Mouse (Mus musculus) midbrain, embryonic 13.5 days (tissue): ENCODE measurements around the gene Lclat1. TPM values are rescaled to one million over a fixed set of nuclear protein-coding genes. Genes with fewer than 3 reads are reported as not detected.

Experiments
- ATAC-seq: fragments of 200-750 bp; cut with Nextera tagmentation; 2 replicates; pipeline ENCODE4 v1.8.0; 2017; ENCODE audit warnings: mild to moderate bottlenecking, moderate TSS enrichment, moderate library complexity
- H3K27ac ChIP-seq: fragments of 300-500 bp; sonication (generic); 2 replicates; pipeline ENCODE4 v1.5.1; 2015; ENCODE audit warnings: inconsistent platforms, mild to moderate bottlenecking, moderate library complexity
- H3K27me3 ChIP-seq: fragments of 300-500 bp; sonication (generic); 2 replicates; pipeline ENCODE4 v1.6.1; 2015; ENCODE audit warnings: mild to moderate bottlenecking, inconsistent platforms
- H3K36me3 ChIP-seq: fragments of 300-500 bp; sonication (generic); 2 replicates; pipeline ENCODE4 v1.6.1; 2015; ENCODE audit warnings: mild to moderate bottlenecking, inconsistent platforms
- H3K4me1 ChIP-seq: fragments of 300-500 bp; sonication (generic); replicated peaks from 2 replicates; pipeline ENCODE4 v1.6.1; 2015; ENCODE audit warnings: inconsistent platforms
- H3K4me2 ChIP-seq: fragments of 300-500 bp; sonication (generic); replicated peaks from 2 replicates; pipeline ENCODE4 v1.6.1; 2015; ENCODE audit warnings: moderate library complexity, mild to moderate bottlenecking, inconsistent platforms
- H3K4me3 ChIP-seq: fragments of 300-500 bp; sonication (generic); replicated peaks from 2 replicates; pipeline ENCODE4 v1.5.1; 2015; ENCODE audit warnings: mild to moderate bottlenecking, inconsistent platforms
- H3K9ac ChIP-seq: fragments of 300-500 bp; sonication (generic); replicated peaks from 2 replicates; pipeline ENCODE4 v1.6.1; 2015; ENCODE audit warnings: mild to moderate bottlenecking, inconsistent platforms
- H3K9me3 ChIP-seq: fragments of 300-500 bp; sonication (generic); 2 replicates; pipeline ENCODE4 v1.6.1; 2016; ENCODE audit warnings: mild to moderate bottlenecking, inconsistent platforms
- WGBS: fragments of 180-500 bp; shearing (Covaris S2); methylation state at CpG from one replicate; pipeline ENCODE4 v1.1.7; 2015; 5-methylcytosine and 5-hydroxymethylcytosine counted together
- polyA plus RNA-seq: library from polyadenylated mRNA; unstranded; fragments of >200 nt; fragmentation: Nextera tagmentation; extraction: Ambion mirVana; gene quantifications from 2 replicates; pipeline ENCODE4 v1.2.1, GENCODE M21; 2015

Lclat1 gene
- polyA plus RNA-seq, 1 experiment from 2014 or later, result 7.9 TPM

DNA sequence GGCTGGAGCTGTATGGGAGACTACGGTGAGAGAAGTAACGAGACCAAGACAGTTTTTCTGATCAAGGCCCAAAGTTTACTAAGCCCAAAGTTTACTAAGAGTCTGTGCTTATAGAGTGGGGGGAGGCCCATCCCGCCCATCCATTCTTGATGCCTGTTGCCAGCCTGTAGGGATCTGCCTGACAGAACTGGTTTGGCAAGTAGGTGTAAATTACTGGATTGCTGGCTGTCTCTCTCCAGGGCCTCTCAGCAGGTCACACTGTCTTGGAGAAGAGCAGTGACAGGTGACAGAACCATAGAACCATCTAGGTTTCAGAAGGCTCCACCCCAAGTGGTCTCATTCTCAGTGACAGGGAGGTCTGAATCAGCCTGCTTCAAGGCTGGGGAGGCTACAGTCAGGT lies 109.5 kb downstream of the Lclat1 start:
- no peaks in the 10 kb centered on the region for H3K9me3 ChIP-seq
- H3K4me3 ChIP-seq, result no peak overlapping the region
- no peak overlapping the region for H3K9ac ChIP-seq
- 97% methylated on average over 3 of the region's 3 CpGs for WGBS
- no peak for ATAC-seq
- no peak overlapping the region for H3K4me2 ChIP-seq
- H3K36me3 ChIP-seq, result no peaks in the 10 kb centered on the region
- peaks cover 23% of the 10 kb centered on the region for H3K4me1 ChIP-seq
- no peaks in the 10 kb centered on the region for H3K27me3 ChIP-seq
- H3K27ac ChIP-seq, result no peak overlapping the region

DNA sequence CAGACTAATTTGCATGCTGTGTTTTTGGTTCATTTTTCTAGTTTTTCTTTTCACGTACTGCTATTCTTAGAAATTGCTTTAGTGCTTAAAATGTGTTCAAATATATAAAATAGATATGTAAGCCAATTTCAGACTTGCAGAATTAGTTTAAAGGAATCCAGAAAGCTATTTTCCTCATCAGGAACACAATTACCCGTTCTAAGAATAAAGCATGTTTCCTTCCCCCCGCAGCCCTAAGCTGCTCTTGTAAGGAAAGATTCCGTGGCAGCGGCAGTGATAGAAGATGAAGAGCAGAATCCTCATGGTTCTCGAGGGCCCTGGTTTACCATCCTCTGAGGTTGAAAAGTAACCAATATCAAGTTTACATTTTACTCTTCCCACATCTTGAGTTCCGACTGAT lies 113.0 kb downstream of the Lclat1 start:
- no peak overlapping the region for H3K9ac ChIP-seq
- H3K4me3 ChIP-seq, result no peak overlapping the region
- H3K4me1 ChIP-seq, result peaks cover 39% of the 10 kb centered on the region
- no peak overlapping the region for H3K4me2 ChIP-seq
- H3K27ac ChIP-seq, result peak overlapping the region; percentile 27; the same call in 1 of the 2 replicates
- WGBS, result 58% methylated on average over 7 of the region's 7 CpGs
- H3K36me3 ChIP-seq, result no peaks in the 10 kb centered on the region
- ATAC-seq, result no peak
- H3K27me3 ChIP-seq, result no peaks in the 10 kb centered on the region
- H3K9me3 ChIP-seq, result no peaks in the 10 kb centered on the region

DNA sequence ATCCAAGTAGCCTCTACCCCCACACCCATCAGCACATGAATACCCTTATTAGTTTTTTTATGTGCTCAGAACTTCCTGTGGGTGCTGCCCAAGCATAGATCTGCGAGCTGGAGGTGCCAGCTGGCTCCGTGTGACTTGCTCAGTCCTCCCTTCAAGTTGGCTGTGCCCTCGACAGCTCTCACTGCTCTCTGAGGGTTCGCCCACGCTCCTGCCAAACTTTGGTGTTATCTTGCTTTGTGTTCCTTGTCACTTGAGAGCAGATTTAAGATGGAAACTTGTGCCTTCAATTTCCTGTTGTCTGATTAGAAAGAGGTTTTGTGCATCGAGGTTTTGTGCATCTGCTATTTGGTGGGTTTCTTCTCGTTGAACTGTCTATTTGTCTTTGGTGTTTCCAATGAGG lies 114.3 kb downstream of the Lclat1 start:
- no peaks in the 10 kb centered on the region for H3K27me3 ChIP-seq
- no peak overlapping the region for H3K27ac ChIP-seq
- no peak overlapping the region for H3K4me3 ChIP-seq
- no peak overlapping the region for H3K9ac ChIP-seq
- 69% methylated on average over 7 of the region's 7 CpGs for WGBS
- ATAC-seq, result no peak
- no peaks in the 10 kb centered on the region for H3K36me3 ChIP-seq
- peaks cover 48% of the 10 kb centered on the region for H3K4me1 ChIP-seq
- no peak overlapping the region for H3K4me2 ChIP-seq
- no peaks in the 10 kb centered on the region for H3K9me3 ChIP-seq

DNA sequence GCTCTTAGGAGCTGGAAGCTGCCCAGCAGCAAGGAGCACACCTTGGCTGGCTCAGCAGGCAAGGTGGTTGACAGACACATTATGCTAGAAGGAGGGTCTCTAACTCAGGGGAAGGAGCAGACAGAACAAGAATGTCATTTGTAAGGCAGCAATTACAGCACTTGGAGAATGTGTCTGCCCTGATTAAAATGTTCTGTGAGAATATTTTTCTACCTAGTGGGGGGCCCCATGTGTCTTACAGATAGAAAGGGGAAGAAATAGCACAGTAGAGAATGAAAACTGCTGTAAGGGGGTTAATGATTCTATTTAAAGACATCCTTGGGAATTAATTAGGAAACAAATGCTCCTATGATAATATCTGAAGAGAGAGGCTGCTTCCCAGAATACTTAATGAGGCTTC lies 117.7 kb downstream of the Lclat1 start:
- no peaks in the 10 kb centered on the region for H3K36me3 ChIP-seq
- no peak overlapping the region for H3K9ac ChIP-seq
- peaks cover 38% of the 10 kb centered on the region for H3K4me1 ChIP-seq
- H3K4me2 ChIP-seq, result no peak overlapping the region
- no peaks in the 10 kb centered on the region for H3K27me3 ChIP-seq
- peak; percentile 31; the same call in 1 of the 2 replicates for ATAC-seq
- H3K4me3 ChIP-seq, result no peak overlapping the region
- peak overlapping the region; percentile 81 for H3K27ac ChIP-seq
- no peaks in the 10 kb centered on the region for H3K9me3 ChIP-seq

DNA sequence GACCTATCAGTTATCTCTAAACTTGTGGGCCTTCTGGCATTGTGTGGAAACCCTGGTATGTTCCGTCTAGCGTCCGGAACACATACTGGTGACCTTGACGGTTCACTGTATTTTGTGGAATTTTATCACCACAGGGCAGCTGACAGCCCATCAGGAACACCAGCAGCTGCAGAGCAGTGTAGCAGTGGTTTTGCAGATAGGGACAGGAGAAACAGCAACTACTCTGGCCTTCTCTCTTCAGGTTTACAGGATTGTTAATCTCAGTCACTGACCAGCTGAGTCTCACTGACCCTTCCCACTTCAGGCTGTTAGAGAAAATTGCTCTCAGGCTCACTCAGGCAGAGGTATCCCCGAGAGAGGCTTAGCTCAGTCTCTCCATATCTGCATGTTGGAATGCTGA lies 118.2 kb downstream of the Lclat1 start:
- H3K4me2 ChIP-seq, result no peak overlapping the region
- 27% methylated on average over 5 of the region's 5 CpGs for WGBS
- H3K9me3 ChIP-seq, result no peaks in the 10 kb centered on the region
- peaks cover 34% of the 10 kb centered on the region for H3K4me1 ChIP-seq
- no peak overlapping the region for H3K4me3 ChIP-seq
- peak overlapping the region; percentile 79 for H3K27ac ChIP-seq
- peak; percentile 60 for ATAC-seq
- H3K27me3 ChIP-seq, result no peaks in the 10 kb centered on the region
- H3K9ac ChIP-seq, result no peak overlapping the region
- no peaks in the 10 kb centered on the region for H3K36me3 ChIP-seq

DNA sequence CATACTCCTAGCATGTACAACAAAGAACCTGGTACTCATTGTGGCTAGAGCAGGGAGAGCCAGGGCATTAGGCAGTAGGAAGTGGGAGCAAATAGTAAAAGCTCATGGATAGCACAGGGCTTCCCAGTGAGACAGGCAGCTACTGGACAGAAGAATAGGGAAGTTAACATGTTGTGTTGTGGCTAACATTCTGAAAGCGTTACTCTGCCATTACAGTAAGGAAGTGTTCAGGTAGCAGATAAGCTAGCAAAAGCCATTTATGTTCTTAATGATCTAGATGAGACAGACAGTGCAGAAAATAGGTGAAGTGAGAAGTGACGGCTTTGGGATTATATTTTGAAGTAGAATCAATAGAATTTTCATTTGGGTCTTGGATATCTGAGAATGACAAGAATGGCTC lies 118.8 kb downstream of the Lclat1 start:
- ATAC-seq, result no peak
- no peak overlapping the region for H3K4me2 ChIP-seq
- no peaks in the 10 kb centered on the region for H3K27me3 ChIP-seq
- H3K4me3 ChIP-seq, result no peak overlapping the region
- H3K27ac ChIP-seq, result peak overlapping the region; percentile 79
- 90% methylated on average over 2 of the region's 2 CpGs for WGBS
- H3K9ac ChIP-seq, result no peak overlapping the region
- H3K4me1 ChIP-seq, result peaks cover 28% of the 10 kb centered on the region
- no peaks in the 10 kb centered on the region for H3K36me3 ChIP-seq
- H3K9me3 ChIP-seq, result no peaks in the 10 kb centered on the region

DNA sequence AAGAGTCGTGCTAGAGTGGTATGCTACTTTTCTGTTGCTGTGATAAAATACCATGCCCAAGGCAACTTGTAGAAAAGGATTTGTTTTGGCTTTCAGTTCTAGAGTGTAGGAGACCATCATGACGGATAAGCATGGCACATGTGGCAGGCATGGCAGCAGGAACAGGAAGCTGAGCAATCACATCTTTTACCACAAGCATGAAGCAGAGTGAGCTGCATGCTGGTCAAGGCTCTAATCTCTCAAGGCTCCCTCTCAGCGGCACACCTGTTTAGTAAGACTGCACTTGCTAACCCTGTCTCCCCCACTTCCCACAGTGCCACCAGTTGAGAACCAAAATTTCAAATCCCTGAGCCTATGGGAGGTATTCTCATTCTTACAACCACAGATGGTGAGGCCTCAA lies 119.6 kb downstream of the Lclat1 start:
- H3K9me3 ChIP-seq, result no peaks in the 10 kb centered on the region
- no peak for ATAC-seq
- peaks cover 24% of the 10 kb centered on the region for H3K4me1 ChIP-seq
- H3K4me3 ChIP-seq, result no peak overlapping the region
- H3K36me3 ChIP-seq, result no peaks in the 10 kb centered on the region
- H3K27ac ChIP-seq, result no peak overlapping the region
- 91% methylated on average over 3 of the region's 3 CpGs for WGBS
- H3K9ac ChIP-seq, result no peak overlapping the region
- no peak overlapping the region for H3K4me2 ChIP-seq
- no peaks in the 10 kb centered on the region for H3K27me3 ChIP-seq

DNA sequence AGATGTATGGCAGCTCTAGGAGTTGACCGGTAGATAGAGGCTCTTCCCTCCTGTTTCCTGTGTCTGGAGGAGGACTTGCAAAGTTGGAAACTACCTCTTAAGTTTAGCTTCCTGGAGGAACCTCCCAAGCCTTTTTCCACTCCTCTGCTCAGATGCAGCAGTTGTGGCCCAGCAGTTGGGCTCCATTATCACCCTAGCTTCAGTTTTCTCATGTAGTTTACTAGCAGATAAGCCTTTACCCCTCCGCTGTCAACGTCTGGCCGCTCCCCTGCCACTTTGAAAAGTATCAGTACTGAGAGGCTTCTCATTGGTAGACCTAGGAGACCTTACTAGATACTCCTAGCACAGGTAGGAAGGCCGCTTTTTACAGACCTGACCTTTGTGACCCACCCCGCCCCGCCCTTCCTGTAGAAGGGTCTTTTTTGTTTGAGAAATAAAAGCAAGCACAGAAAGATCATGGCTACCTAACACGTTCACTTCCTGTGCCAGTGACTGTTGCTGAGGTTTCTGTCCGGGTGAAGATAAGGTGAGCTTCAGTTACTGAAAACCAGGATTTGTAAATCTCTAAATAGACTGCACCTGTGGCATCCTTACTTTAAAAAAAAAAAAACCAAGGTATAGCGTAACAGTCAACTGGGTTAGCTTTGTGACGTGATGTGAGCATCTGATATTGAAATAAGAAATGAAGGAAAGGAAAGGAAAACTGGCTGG lies 121.8 kb downstream of the Lclat1 start:
- H3K4me2 ChIP-seq, result no peak overlapping the region
- H3K4me1 ChIP-seq, result peaks cover 19% of the 10 kb centered on the region
- no peak overlapping the region for H3K27ac ChIP-seq
- no peaks in the 10 kb centered on the region for H3K36me3 ChIP-seq
- no peak overlapping the region for H3K4me3 ChIP-seq
- ATAC-seq, result no peak
- no peaks in the 10 kb centered on the region for H3K27me3 ChIP-seq
- WGBS, result 91% methylated on average over 11 of the region's 11 CpGs
- H3K9ac ChIP-seq, result no peak overlapping the region
- H3K9me3 ChIP-seq, result no peaks in the 10 kb centered on the region

DNA sequence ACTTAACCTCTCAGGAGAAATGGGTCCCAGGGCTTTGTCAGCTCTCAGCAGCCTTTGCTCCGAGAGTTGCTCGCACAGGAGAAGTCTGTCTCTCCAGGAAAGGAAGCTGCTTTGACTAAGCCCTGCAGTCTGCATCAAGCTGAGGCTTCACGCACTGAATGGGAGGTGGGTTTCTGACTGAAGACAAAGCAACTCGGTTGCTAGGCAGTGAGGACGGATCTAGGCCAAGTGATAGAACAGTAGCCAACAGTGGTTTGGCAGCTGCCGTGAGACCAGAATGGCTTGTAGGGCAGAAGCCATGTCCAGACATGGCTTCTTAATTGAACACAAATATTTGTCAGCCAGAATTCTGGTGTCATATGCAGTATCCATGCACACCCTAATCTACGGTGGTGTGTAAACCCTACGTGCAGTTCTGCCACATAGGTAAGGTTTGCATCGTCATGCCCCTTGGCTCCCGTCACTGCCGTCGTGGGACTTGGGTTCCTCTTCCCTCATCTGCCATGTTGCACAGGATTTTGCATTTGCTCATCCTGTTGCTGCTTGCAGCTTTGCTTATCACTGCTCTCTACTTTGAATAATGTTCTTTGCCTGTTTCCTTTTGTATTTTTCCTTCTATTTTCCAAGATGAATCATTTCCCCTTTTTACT lies 122.7 kb downstream of the Lclat1 start:
- peak; percentile 55; the same call in 1 of the 2 replicates for ATAC-seq
- WGBS, result 68% methylated on average over 12 of the region's 12 CpGs
- no peaks in the 10 kb centered on the region for H3K27me3 ChIP-seq
- no peak overlapping the region for H3K27ac ChIP-seq
- H3K9ac ChIP-seq, result no peak overlapping the region
- H3K36me3 ChIP-seq, result no peaks in the 10 kb centered on the region
- no peaks in the 10 kb centered on the region for H3K9me3 ChIP-seq
- H3K4me2 ChIP-seq, result no peak overlapping the region
- H3K4me3 ChIP-seq, result no peak overlapping the region
- H3K4me1 ChIP-seq, result peaks cover 12% of the 10 kb centered on the region

DNA sequence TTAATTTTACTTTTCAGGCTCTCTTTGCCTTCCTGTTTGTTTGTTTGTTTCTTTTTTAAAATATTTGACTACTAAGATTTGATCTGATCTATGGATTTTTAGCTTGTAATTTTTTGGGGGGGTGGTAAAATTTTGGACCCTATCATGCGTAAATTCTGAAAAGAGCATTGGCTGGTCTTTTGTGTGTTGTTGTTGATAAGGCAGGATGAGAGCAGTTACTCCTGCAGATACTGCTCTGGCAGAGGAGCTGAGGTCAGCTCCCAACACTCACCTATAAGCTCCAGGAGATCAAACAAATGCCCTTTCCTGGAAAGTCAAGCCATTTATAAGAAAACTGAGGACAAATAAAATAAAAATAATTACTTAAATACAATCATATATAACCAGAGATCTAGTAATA lies 123.6 kb downstream of the Lclat1 start:
- no peak overlapping the region for H3K9ac ChIP-seq
- H3K9me3 ChIP-seq, result no peaks in the 10 kb centered on the region
- H3K27me3 ChIP-seq, result no peaks in the 10 kb centered on the region
- no peak overlapping the region for H3K4me2 ChIP-seq
- no peak overlapping the region for H3K4me3 ChIP-seq
- ATAC-seq, result no peak
- WGBS, result 97% methylated on average over 1 of the region's 1 CpGs
- H3K27ac ChIP-seq, result no peak overlapping the region
- peaks cover 3% of the 10 kb centered on the region for H3K4me1 ChIP-seq
- no peaks in the 10 kb centered on the region for H3K36me3 ChIP-seq

DNA sequence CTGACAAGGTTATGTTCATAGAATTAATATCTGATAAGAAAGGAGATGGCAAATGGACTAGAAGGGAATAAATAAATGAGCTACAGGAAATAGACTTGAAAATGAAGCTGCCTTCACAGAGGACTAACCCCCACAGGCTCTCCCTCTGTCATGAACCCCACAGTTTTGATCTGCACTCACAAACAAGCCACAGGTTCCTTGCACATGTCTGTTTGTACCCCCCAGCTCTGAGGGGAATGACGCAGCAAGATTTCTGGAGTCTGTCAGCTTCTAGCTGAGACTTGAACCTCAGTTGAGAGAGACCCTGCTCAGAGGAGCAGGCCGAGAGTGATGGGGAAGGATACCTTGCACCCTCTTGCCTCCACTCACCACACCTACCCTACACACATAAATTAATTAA lies 124.8 kb downstream of the Lclat1 start:
- Histone ChIP-seq H3K4me2 (no peak overlapping the region), H3K9me3 (no peaks in the 10 kb centered on the region), H3K9ac (no peak overlapping the region), H3K27ac (no peak overlapping the region), H3K36me3 (no peaks in the 10 kb centered on the region), H3K27me3 (no peaks in the 10 kb centered on the region), H3K4me3 (no peak overlapping the region), H3K4me1 (no peaks in the 10 kb centered on the region)
- ATAC-seq, result no peak
- 98% methylated on average over 2 of the region's 2 CpGs for WGBS

DNA sequence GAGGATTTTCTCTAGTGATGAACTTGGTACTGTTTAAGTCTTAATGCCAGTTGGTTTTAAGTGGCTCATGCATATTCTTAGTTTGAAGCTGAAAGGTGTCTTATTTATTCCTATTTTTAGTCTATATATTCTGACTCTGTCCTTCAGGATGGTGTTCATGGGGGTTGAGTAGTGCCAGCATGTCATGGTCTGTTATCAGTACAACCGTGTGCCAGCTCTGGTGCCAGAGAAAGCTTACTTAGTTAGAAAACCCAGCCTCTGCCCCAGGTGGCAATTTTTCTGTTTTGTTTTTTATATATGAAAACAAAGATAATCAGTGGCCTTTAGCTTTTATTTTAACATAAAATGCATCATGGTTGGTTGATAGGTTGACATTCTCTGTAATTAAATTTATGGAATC lies 126.2 kb downstream of the Lclat1 start:
- Histone ChIP-seq H3K36me3 (no peaks in the 10 kb centered on the region), H3K9ac (no peak overlapping the region), H3K4me2 (no peak overlapping the region), H3K4me1 (no peaks in the 10 kb centered on the region), H3K27ac (no peak overlapping the region), H3K27me3 (no peaks in the 10 kb centered on the region), H3K4me3 (no peak overlapping the region), H3K9me3 (no peaks in the 10 kb centered on the region)
- ATAC-seq, result no peak
- WGBS, result 97% methylated on average over 1 of the region's 1 CpGs
